Mouse (Mus musculus): Measurements from ENCODE around the gene Fuk.

GRCm38 (mm10) chr8:110920773-110921277 lies 18.5 kb upstream of the Fuk start:
- TF ChIP-seq CTCF (IDR thresholded peaks at IDR 0.05; ENCODE audit: borderline replicate concordance, control insufficient read depth, extremely low read depth, insufficient read depth, low read length, poor library complexity) = no peak
- no peak for TF ChIP-seq POLR2A (IDR thresholded peaks at IDR 0.05; ENCODE audit: control insufficient read depth, extremely low read depth, insufficient read depth, low read length, poor library complexity)

Data from thymus, adult 2 months (tissue).